Mouse (Mus musculus) kidney, adult 2 months (tissue): ENCODE measurements around the gene Crocc. TPM values are rescaled to one million over a fixed set of nuclear protein-coding genes. Genes with fewer than 3 reads are reported as not detected.

Experiments
- DNase-seq: peaks from one replicate; pipeline ENCODE4 v3.0.0; 2021
- H3K27ac ChIP-seq: fragments of 200-500 bp; 2 replicates; pipeline ENCODE4 v1.5.1; 2012; ENCODE audit warnings: low read depth, low read length, control low read depth, inconsistent platforms; ENCODE audit not compliant: insufficient read depth
- H3K27me3 ChIP-seq: fragments of 200-500 bp; replicated peaks from 2 replicates; pipeline ENCODE4 v1.6.1; 2012; ENCODE audit warnings: mild to moderate bottlenecking, moderate library complexity, low read length, inconsistent platforms; ENCODE audit not compliant: control insufficient read depth, insufficient read depth
- H3K36me3 ChIP-seq: fragments of 200-500 bp; 2 replicates; pipeline ENCODE4 v1.6.1; 2012; ENCODE audit warnings: mild to moderate bottlenecking, moderate library complexity, low read length, inconsistent platforms; ENCODE audit not compliant: control insufficient read depth, insufficient read depth
- H3K4me1 ChIP-seq: fragments of 200-500 bp; 2 replicates; pipeline ENCODE4 v1.6.1; 2011; ENCODE audit warnings: low read length; ENCODE audit not compliant: control insufficient read depth, insufficient read depth
- H3K4me3 ChIP-seq: fragments of 200-500 bp; 2 replicates; pipeline ENCODE4 v1.5.1; 2011; ENCODE audit warnings: mild to moderate bottlenecking, low read depth, low read length, control low read depth; ENCODE audit not compliant: insufficient read depth
- CTCF ChIP-seq: fragments of 200-500 bp; conservative IDR thresholded peaks from 2 replicates; pipeline ENCODE4 v1.5.1; 2011; ENCODE audit warnings: low read depth, mild to moderate bottlenecking, control low read depth, low read length, moderate library complexity, mixed read lengths; ENCODE audit not compliant: insufficient read depth, insufficient read length
- POLR2A ChIP-seq: fragments of 200-500 bp; IDR thresholded peaks from one replicate; pipeline ENCODE4 v1.6.1; 2011; ENCODE audit warnings: low read depth, low read length, control low read depth
- WGBS: fragments of 180-500 bp; shearing (Covaris S2); methylation state at CpG from one replicate; pipeline ENCODE4 v1.1.7; 2018; 5-methylcytosine and 5-hydroxymethylcytosine counted together
- polyA plus RNA-seq: library from polyadenylated mRNA; depleted of rRNA; stranded (reverse); fragments of >200 nt; gene quantifications from 2 replicates; pipeline ENCODE4 v1.2.3, GENCODE M21; 2012

The Crocc gene
- polyA plus RNA-seq, 1 experiment = 34.7 TPM

- TF ChIP-seq CTCF = no peak
- TF ChIP-seq POLR2A = no peak
- H3K4me1 ChIP-seq = peaks cover 2% of the 10 kb centered on the region; the same call in 1 of the 2 replicates
- H3K27me3 ChIP-seq = no peaks in the 10 kb centered on the region
- WGBS = 90% methylated on average over 20 of the region's 20 CpGs
- H3K36me3 ChIP-seq = no peaks in the 10 kb centered on the region; the same call in 1 of the 2 replicates
- no peak overlapping the region for H3K4me3 ChIP-seq
- no peak overlapping the region for H3K27ac ChIP-seq
- no peak for DNase-seq
Observed at GRCm38 (mm10) chr4:140992215-140992614, 68.1 kb downstream of the Crocc start.

- no peak for DNase-seq
- 90% methylated on average over 14 of the region's 14 CpGs for WGBS
- no peak overlapping the region for H3K27ac ChIP-seq
- H3K36me3 ChIP-seq = no peaks in the 10 kb centered on the region
- TF ChIP-seq CTCF (no peak), POLR2A (no peak)
- H3K27me3 ChIP-seq = no peaks in the 10 kb centered on the region
- H3K4me3 ChIP-seq = no peak overlapping the region
- H3K4me1 ChIP-seq = peaks cover 2% of the 10 kb centered on the region; the same call in 1 of the 2 replicates
Observed at GRCm38 (mm10) chr4:140989447-140989846, 70.9 kb downstream of the Crocc start.

- H3K27ac ChIP-seq = 0 out of 2 replicates have a peak overlapping the region, but pooled peaks have one; percentile 9
- H3K27me3 ChIP-seq = no peaks in the 10 kb centered on the region
- H3K4me3 ChIP-seq = no peak overlapping the region
- TF ChIP-seq CTCF = no peak
- TF ChIP-seq POLR2A = no peak
- DNase-seq = no peak
- WGBS = 62% methylated on average over 7 of the region's 7 CpGs
- H3K36me3 ChIP-seq = no peaks in the 10 kb centered on the region
- peaks cover 2% of the 10 kb centered on the region; the same call in 1 of the 2 replicates for H3K4me1 ChIP-seq
Observed at GRCm38 (mm10) chr4:140988706-140989290, 71.6 kb downstream of the Crocc start.

GRCm38 (mm10) chr4:140987476-140987875 lies 72.9 kb downstream of the Crocc start:
- WGBS = 22% methylated on average over 7 of the region's 7 CpGs
- no peak for TF ChIP-seq POLR2A
- Histone ChIP-seq H3K4me1 (peaks cover 2% of the 10 kb centered on the region; the same call in 1 of the 2 replicates), H3K4me3 (peak overlapping the region; percentile 89), H3K27me3 (no peaks in the 10 kb centered on the region), H3K27ac (no peak overlapping the region), H3K36me3 (no peaks in the 10 kb centered on the region)
- DNase-seq = no peak

- TF ChIP-seq CTCF (no peak), POLR2A (no peak)
- Histone ChIP-seq H3K27me3 (no peaks in the 10 kb centered on the region), H3K27ac (no peak within 1 kb of the TSS)
Observed at GRCm38 (mm10) chr4:140986711-140987395, 73.5 kb downstream of the Crocc start, which contains the start of gene Atp13a2. Atp13a2 (plus strand) TSS chr4:140986873.

GRCm38 (mm10) chr4:140986024-140986710 lies 74.2 kb downstream of the Crocc start:
- no peak for TF ChIP-seq POLR2A
- TF ChIP-seq CTCF = no peak
- H3K27ac ChIP-seq = no peak overlapping the region
- DNase-seq = no peak
- H3K4me3 ChIP-seq = peak overlapping the region; percentile 89
- no peaks in the 10 kb centered on the region for H3K36me3 ChIP-seq
- H3K4me1 ChIP-seq = peaks cover 2% of the 10 kb centered on the region; the same call in 1 of the 2 replicates
- WGBS = 30% methylated on average over 15 of the region's 15 CpGs
- no peaks in the 10 kb centered on the region for H3K27me3 ChIP-seq

More at GRCm38 (mm10) chr4:140986711-140987395, 73.5 kb downstream of the Crocc start, which contains the start of gene Atp13a2:
- WGBS = 1% methylated on average over 58 of the region's 58 CpGs
- Histone ChIP-seq H3K4me1 (peaks cover 2% of the 10 kb centered on the region; the same call in 1 of the 2 replicates), H3K36me3 (no peaks in the 10 kb centered on the region), H3K4me3 (peak within 1 kb of the TSS; percentile 89)
- DNase-seq = peak; percentile 92

GRCm38 (mm10) chr4:140984544-140984943 lies 75.8 kb downstream of the Crocc start:
- no peaks in the 10 kb centered on the region for H3K27me3 ChIP-seq
- TF ChIP-seq CTCF = no peak
- no peak for TF ChIP-seq POLR2A
- H3K4me3 ChIP-seq = no peak overlapping the region
- H3K36me3 ChIP-seq = no peaks in the 10 kb centered on the region
- H3K4me1 ChIP-seq = peaks cover 2% of the 10 kb centered on the region; the same call in 1 of the 2 replicates
- 89% methylated on average over 6 of the region's 6 CpGs for WGBS
- DNase-seq = no peak
- no peak overlapping the region for H3K27ac ChIP-seq
